In genomic region chr16:45201395-45201794, GRCm38 (mm10) we compare ENCODE assay signal across 27 mouse cellular contexts. TPM values are rescaled to one million over a fixed set of nuclear protein-coding genes. Genes with fewer than 3 reads are reported as not detected.
DNase-seq lines count a peak whose midpoint lies in the region; ATAC-seq and TF ChIP-seq lines count a peak whose summit lies in the region.
"Had no signal": no experiment of that assay in that cellular context is flagged by ENCODE, and none has a peak within 500 bp of the region (broad histone marks: within the 10 kb centered on the region; RNA-seq: fewer than 3 reads in every experiment).

No protein-coding gene starts in this region.

- intact Hi-C loops in heart, postnatal 36 days (cut with DNase I) = no loop called here

- TF ChIP-seq CTCF in brain, embryonic 14.5 days (IDR thresholded peaks at IDR 0.05; ENCODE audit: borderline replicate concordance, extremely low read depth, insufficient read depth, insufficient read length) = no peak

- no peak for TF ChIP-seq POLR2A in brain, embryonic 14.5 days (IDR thresholded peaks at IDR 0.05; ENCODE audit: borderline replicate concordance, extremely low read depth, insufficient read depth, insufficient read length, poor library complexity, severe bottlenecking)

- peak; percentile 66; the same call in 1 of the 2 replicates for ATAC-seq in megakaryocyte progenitor cell, adult 5-6 weeks (replicated peaks; ENCODE audit: poor library complexity)
- ATAC-seq: forebrain, embryonic 15.5 days; hindbrain, postnatal 0 days; inflammation-experienced regulatory T-cells, adult 6 months; intestine, embryonic 16.5 days had no signal

- peak; percentile 34 for DNase-seq in cerebellum, adult 9-10 months
- DNase-seq in cerebellum, adult 9-11 months = no peak
- DNase-seq in A20 (ENCODE audit: low read depth, low spot score) = peak; percentile 54
- peak; percentile 14 for DNase-seq in brain, embryonic 14.5 days (ENCODE audit: low read depth)
- DNase-seq in right cerebral cortex, adult 18-20 months = no peak
- no peak for DNase-seq in heart, postnatal 36 days
- DNase-seq: adrenal gland, adult 2 months; adrenal gland, postnatal 14 days; B cell, adult 2 months; cerebellum, adult 11 months; cerebellum, adult 8-10 months; embryo, embryonic 11 days; gastrocnemius, postnatal 25 days; heart, adult 2 months; heart, postnatal 4 days; kidney, adult 18-20 months had no signal

RNA-seq across cellular contexts. Expression of gene Btla, which starts 22.7 kb away (rescaled TPM):
- 0.16 and 0.26 TPM in 2 replicates for polyA plus RNA-seq in brain, embryonic 14.5 days (2012; rRNA removed)
- 6.1 and 7.0 TPM in 2 replicates for total RNA-seq in megakaryocyte progenitor cell, adult 5-6 weeks (2015)
- total RNA-seq in megakaryocyte progenitor cell, adult 5-6 weeks (2017) = 6.6 and 7.6 TPM in 2 replicates
- total RNA-seq in heart, postnatal 36 days (2021) = under 1 TPM; 0.46 to 0.56 TPM
- total RNA-seq: MEL had no signal
- polyA plus RNA-seq: erythroblast, embryonic 14.5 days; heart, embryonic 11.5 days; heart, embryonic 14.5 days; heart, postnatal 0 days; hindbrain, embryonic 14.5 days had no signal

RNA-seq across cellular contexts. Expression of gene Atg3, which starts 42.8 kb away (rescaled TPM):
- polyA plus RNA-seq in brain, embryonic 14.5 days (2012; rRNA removed) = 29.4 and 30.5 TPM in 2 replicates
- total RNA-seq in megakaryocyte progenitor cell, adult 5-6 weeks (2015) = 69.3 and 79.4 TPM in 2 replicates
- total RNA-seq in megakaryocyte progenitor cell, adult 5-6 weeks (2017) = 50.9 and 62.9 TPM in 2 replicates
- total RNA-seq in heart, postnatal 36 days (2021) = 10 to 100 TPM; 22.0 to 22.8 TPM

RNA-seq across cellular contexts. Expression of gene Slc35a5, which starts 42.9 kb away (rescaled TPM):
- polyA plus RNA-seq in brain, embryonic 14.5 days (2012; rRNA removed) = 21.5 and 25.6 TPM in 2 replicates
- total RNA-seq in megakaryocyte progenitor cell, adult 5-6 weeks (2015) = 11.2 and 14.7 TPM in 2 replicates
- 6.3 and 6.7 TPM in 2 replicates for total RNA-seq in megakaryocyte progenitor cell, adult 5-6 weeks (2017)
- total RNA-seq in heart, postnatal 36 days (2021) = 10 to 100 TPM; 10.3 to 11.0 TPM
- polyA plus RNA-seq: erythroblast, embryonic 14.5 days had no signal

Comparison
In these comparisons a context has a peak if more than half of its experiments do, and no peak if none do; other contexts are left out.
1. DNase-seq: peak in cerebellum, adult 9-10 months (single experiment), A20 (single experiment) and brain, embryonic 14.5 days (single experiment); none in cerebellum, adult 9-11 months (single experiment), right cerebral cortex, adult 18-20 months (single experiment) and heart, postnatal 36 days (0 of 2).
2. RNA of gene Btla, which starts 22.7 kb away (total RNA-seq): 6.1 to 7.6 TPM in megakaryocyte progenitor cell, adult 5-6 weeks; 0.46 to 0.56 TPM in heart, postnatal 36 days; every median in the first group is over 4 times any median in the second.